Comparison of ENCODE assay signal across 18 mouse cellular contexts in the genomic region with DNA sequence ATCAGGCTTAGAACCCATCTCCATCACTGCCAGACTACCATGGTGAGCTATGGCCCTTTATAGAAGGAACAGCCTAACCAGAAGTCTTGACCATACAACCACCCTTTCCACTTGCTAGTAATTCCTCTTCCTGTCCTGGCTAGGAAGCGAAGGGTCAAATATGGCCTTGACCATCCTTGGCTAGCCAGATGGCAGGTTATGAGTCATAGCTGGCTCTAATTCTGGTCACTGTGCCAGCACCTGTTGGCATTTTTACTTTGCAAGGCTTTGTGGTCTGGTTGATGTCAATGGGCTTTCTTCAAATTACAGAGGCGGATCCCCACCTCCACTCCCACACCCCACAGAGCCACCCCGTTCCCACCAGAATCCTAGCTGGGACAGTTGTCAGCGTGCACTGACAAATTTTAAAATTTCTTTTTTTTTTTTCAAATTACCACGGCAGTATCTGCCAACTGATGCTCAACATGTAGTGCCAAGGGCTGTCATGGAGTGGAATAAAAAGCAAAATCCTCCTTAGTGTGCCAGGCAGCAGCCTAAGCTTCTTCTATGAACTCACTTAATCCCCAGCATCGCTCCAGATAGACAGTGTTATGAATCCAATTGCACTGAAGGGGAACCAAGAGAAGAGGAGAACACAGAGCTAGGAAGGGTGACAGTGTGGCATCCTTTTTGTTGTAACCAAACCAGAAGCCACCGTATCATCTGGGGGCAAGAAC.
A peak's percentile ranks its signal among the peaks of the same experiment; 100 is the strongest.
DNase-seq lines count a peak whose midpoint lies in the region; ATAC-seq and TF ChIP-seq lines count a peak whose summit lies in the region.
"Had no signal": no experiment of that assay in that cellular context is flagged by ENCODE, and none has a peak within 500 bp of the region (broad histone marks: within the 10 kb centered on the region; RNA-seq: fewer than 3 reads in every experiment).

No protein-coding gene starts in this region.

- 75% methylated on average over 7 of the region's 7 CpGs for WGBS in forebrain, embryonic 14.5 days
- 87% methylated on average over 7 of the region's 7 CpGs for WGBS in forebrain, embryonic 13.5 days

- no peaks in the 10 kb centered on the region for H3K9me3 ChIP-seq in forebrain, embryonic 14.5 days (replicated peaks; ENCODE audit: control insufficient read depth, low read length)
- H3K9me3 ChIP-seq in forebrain, embryonic 13.5 days (replicated peaks), result no peaks in the 10 kb centered on the region
- H3K9me3 ChIP-seq: embryonic facial prominence, embryonic 10.5 days; midbrain, embryonic 10.5 days had no signal

- no peaks in the 10 kb centered on the region for H3K36me3 ChIP-seq in forebrain, embryonic 14.5 days (ENCODE audit: control insufficient read depth, insufficient read depth, low read length)
- no peaks in the 10 kb centered on the region for H3K36me3 ChIP-seq in forebrain, embryonic 13.5 days (ENCODE audit: poor library complexity, severe bottlenecking)
- no peaks in the 10 kb centered on the region for H3K36me3 ChIP-seq in myocyte (ENCODE audit: control insufficient read depth, insufficient read depth)
- H3K36me3 ChIP-seq: embryonic facial prominence, embryonic 10.5 days; midbrain, embryonic 10.5 days had no signal

- no peaks in the 10 kb centered on the region for H3K4me1 ChIP-seq in forebrain, embryonic 14.5 days (ENCODE audit: control insufficient read depth, insufficient read depth, low read length)
- peaks cover 12% of the 10 kb centered on the region; the same call in 1 of the 2 replicates for H3K4me1 ChIP-seq in forebrain, embryonic 13.5 days

- H3K4me3 ChIP-seq in forebrain, embryonic 14.5 days (ENCODE audit: low read depth, low read length), result no peak overlapping the region
- H3K4me3 ChIP-seq in forebrain, embryonic 13.5 days, result no peak overlapping the region
- H3K4me3 ChIP-seq in myocyte, result no peak overlapping the region
- H3K4me3 ChIP-seq: embryonic facial prominence, embryonic 10.5 days; heart, adult 2 months; midbrain, embryonic 10.5 days had no signal

- no peak overlapping the region for H3K27ac ChIP-seq in forebrain, embryonic 14.5 days (ENCODE audit: low read depth, low read length)
- H3K27ac ChIP-seq in forebrain, embryonic 13.5 days, result no peak overlapping the region
- H3K27ac ChIP-seq: embryonic facial prominence, embryonic 10.5 days; heart, adult 2 months; midbrain, embryonic 10.5 days had no signal

- H3K4me2 ChIP-seq in forebrain, embryonic 14.5 days (ENCODE audit: low read length), result no peak overlapping the region
- H3K4me2 ChIP-seq in forebrain, embryonic 13.5 days, result no peak overlapping the region
- H3K4me2 ChIP-seq in myocyte (ENCODE audit: low read depth), result peak overlapping the region; percentile 55

- H3K9ac ChIP-seq in forebrain, embryonic 14.5 days (ENCODE audit: low read length), result no peak overlapping the region
- H3K9ac ChIP-seq in forebrain, embryonic 13.5 days, result no peak overlapping the region
- H3K9ac ChIP-seq: liver, postnatal 0 days had no signal

- no peaks in the 10 kb centered on the region for H3K79me2 ChIP-seq in myocyte (ENCODE audit: control insufficient read depth, insufficient read depth)

- no peak for ATAC-seq in forebrain, embryonic 14.5 days
- ATAC-seq in forebrain, embryonic 13.5 days, result no peak; the same call in 1 of the 2 replicates
- ATAC-seq: intestine, postnatal 0 days; liver, postnatal 0 days; Patski had no signal

- H3ac ChIP-seq in myocyte (ENCODE audit: control insufficient read depth, insufficient read length), result no peak overlapping the region

- H3K27me3 ChIP-seq in forebrain, embryonic 14.5 days (replicated peaks; ENCODE audit: control insufficient read depth, insufficient read depth, low read length), result no peaks in the 10 kb centered on the region
- H3K27me3 ChIP-seq in forebrain, embryonic 13.5 days, result no peaks in the 10 kb centered on the region
- H3K27me3 ChIP-seq in myocyte (ENCODE audit: control insufficient read depth, insufficient read depth, insufficient read length), result no peaks in the 10 kb centered on the region

- DNase-seq in forebrain, embryonic 14.5 days (ENCODE audit: low spot score), result peak; percentile 48
- peak; percentile 68 for DNase-seq in left cerebral cortex, postnatal 4 days
- no peak for DNase-seq in left cerebral cortex, adult 8-10 months (ENCODE audit: low spot score in 2 of 2)
- peak; percentile 94 for DNase-seq in cerebellum, adult 11-12 months
- DNase-seq in left cerebral cortex, adult 9 months (ENCODE audit: low spot score in 2 of 2), result no peak
- no peak for DNase-seq in thymus, postnatal 14 days
- DNase-seq: heart, postnatal 36 days; kidney, postnatal 4 days; liver, postnatal 0 days; retina, postnatal 1 day; thymus, postnatal 25 days had no signal

- intact Hi-C loops in left cerebral cortex, postnatal 4 days (cut with DNase I), result loop anchor here (5.0 to 10.0 kb wide), 3 partner anchors 147 to 382 kb away; a partner anchor contains a TSS

- no peak for TF ChIP-seq POLR2A in myocyte (IDR thresholded peaks at IDR 0.05; ENCODE audit: insufficient read length, low read depth)

TF ChIP-seq in myocyte, 11 proteins besides CTCF, POLR2A, EP300 and RAD21:
- TF ChIP-seq MYOG (IDR thresholded peaks at IDR 0.05; ENCODE audit: control insufficient read depth in 1 of 3, insufficient read depth in 1 of 3, insufficient read length in 2 of 3, low read depth in 2 of 3), result peak in 1 of 3 experiments; percentile 79
- peak; percentile 32 to 80 (median 74) for TF ChIP-seq MYOD1 (IDR thresholded peaks at IDR 0.05; ENCODE audit: control insufficient read depth in 1 of 3, insufficient read length in 2 of 3, low read depth in 2 of 3)
- peak; percentile 76 for TF ChIP-seq TCF12 (IDR thresholded peaks at IDR 0.05; ENCODE audit: insufficient read depth, poor library complexity, severe bottlenecking)
- TF ChIP-seq USF1 (IDR thresholded peaks at IDR 0.05; ENCODE audit: low read depth), result no peak
- peak; percentile 93 for TF ChIP-seq SRF (IDR thresholded peaks at IDR 0.05; ENCODE audit: control insufficient read depth, insufficient read length, low read depth)

Comparison
In these comparisons a context has a peak if more than half of its experiments do, and no peak if none do; other contexts are left out.
1. DNase-seq: peak in forebrain, embryonic 14.5 days (single experiment), left cerebral cortex, postnatal 4 days (single experiment) and cerebellum, adult 11-12 months (single experiment); none in left cerebral cortex, adult 8-10 months (0 of 2), left cerebral cortex, adult 9 months (0 of 2) and thymus, postnatal 14 days (single experiment).